Mouse (Mus musculus) kidney, embryonic 15.5 days (tissue): ENCODE results near the gene Grpel1. TPM values are rescaled to one million over a fixed set of nuclear protein-coding genes. Genes with fewer than 3 reads are reported as not detected.
A peak's percentile ranks its signal among the peaks of the same experiment; 100 is the strongest.

ENCODE experiments used
- ATAC-seq: fragments of 200-750 bp; cut with Nextera tagmentation; replicated peaks from 2 replicates; pipeline ENCODE4 v1.8.0; 2017; ENCODE audit warnings: moderate TSS enrichment; ENCODE audit not compliant: low FRiP score
- H3K27ac ChIP-seq: fragments of 300-500 bp; sonication (generic); 2 replicates; pipeline ENCODE4 v1.5.1; 2015; ENCODE audit warnings: mild to moderate bottlenecking, inconsistent platforms
- H3K27me3 ChIP-seq: fragments of 300-500 bp; sonication (generic); 2 replicates; pipeline ENCODE4 v1.6.1; 2015; ENCODE audit warnings: inconsistent platforms
- H3K36me3 ChIP-seq: fragments of 300-500 bp; sonication (generic); 2 replicates; pipeline ENCODE4 v1.6.1; 2015; ENCODE audit warnings: inconsistent platforms
- H3K4me1 ChIP-seq: fragments of 300-500 bp; sonication (generic); 2 replicates; pipeline ENCODE4 v1.6.1; 2015; ENCODE audit warnings: inconsistent platforms
- H3K4me2 ChIP-seq: fragments of 300-500 bp; sonication (generic); 2 replicates; pipeline ENCODE4 v1.6.1; 2015; ENCODE audit warnings: moderate library complexity, mild to moderate bottlenecking, inconsistent platforms
- H3K4me3 ChIP-seq: fragments of 300-500 bp; sonication (generic); replicated peaks from 2 replicates; pipeline ENCODE4 v1.5.1; 2015; ENCODE audit warnings: mild to moderate bottlenecking, inconsistent platforms
- H3K9ac ChIP-seq: fragments of 300-500 bp; sonication (generic); 2 replicates; pipeline ENCODE4 v1.6.1; 2015; ENCODE audit warnings: mild to moderate bottlenecking, inconsistent platforms
- H3K9me3 ChIP-seq: fragments of 300-500 bp; sonication (generic); replicated peaks from 2 replicates; pipeline ENCODE4 v1.6.1; 2016; ENCODE audit warnings: inconsistent platforms
- WGBS: fragments of 180-500 bp; shearing (Covaris S2); methylation state at CpG from one replicate; pipeline ENCODE4 v1.1.7; 2015; ENCODE audit warnings: mixed read lengths; 5-methylcytosine and 5-hydroxymethylcytosine counted together
- polyA plus RNA-seq: library from polyadenylated mRNA; unstranded; fragments of >200 nt; fragmentation: Nextera tagmentation; extraction: Ambion mirVana; gene quantifications from 2 replicates; pipeline ENCODE4 v1.2.1, GENCODE M21; 2015

The Grpel1 gene
- polyA plus RNA-seq, 1 experiment from 2014 or later: 56.1 TPM

DNA sequence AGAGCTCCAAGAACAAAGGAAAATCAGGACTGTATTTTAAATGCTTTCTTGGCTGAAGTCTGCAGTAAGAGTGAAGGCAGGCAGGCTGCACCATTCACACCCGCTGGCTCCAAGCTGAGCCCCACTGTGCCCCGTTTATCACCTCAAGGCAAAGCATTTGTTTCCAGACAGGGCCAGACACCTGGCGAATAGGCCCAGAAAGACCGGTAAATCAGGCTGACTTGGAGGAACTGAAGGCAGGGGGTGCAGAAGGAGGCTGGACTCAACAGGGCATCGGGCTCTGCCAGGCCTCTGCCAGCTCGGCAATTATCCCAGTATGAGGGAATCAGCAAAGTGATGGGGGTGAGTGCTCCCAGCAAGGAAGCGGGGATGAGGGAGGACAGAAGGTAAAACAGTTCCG lies 19.8 kb upstream of the Grpel1 start:
- H3K4me1 ChIP-seq: no peaks in the 10 kb centered on the region
- WGBS: 30% methylated on average over 8 of the region's 8 CpGs
- no peaks in the 10 kb centered on the region for H3K27me3 ChIP-seq
- no peak for ATAC-seq
- no peak overlapping the region for H3K9ac ChIP-seq
- no peaks in the 10 kb centered on the region for H3K9me3 ChIP-seq
- H3K4me2 ChIP-seq: no peak overlapping the region
- no peak overlapping the region for H3K27ac ChIP-seq
- H3K36me3 ChIP-seq: no peaks in the 10 kb centered on the region
- no peak overlapping the region for H3K4me3 ChIP-seq

DNA sequence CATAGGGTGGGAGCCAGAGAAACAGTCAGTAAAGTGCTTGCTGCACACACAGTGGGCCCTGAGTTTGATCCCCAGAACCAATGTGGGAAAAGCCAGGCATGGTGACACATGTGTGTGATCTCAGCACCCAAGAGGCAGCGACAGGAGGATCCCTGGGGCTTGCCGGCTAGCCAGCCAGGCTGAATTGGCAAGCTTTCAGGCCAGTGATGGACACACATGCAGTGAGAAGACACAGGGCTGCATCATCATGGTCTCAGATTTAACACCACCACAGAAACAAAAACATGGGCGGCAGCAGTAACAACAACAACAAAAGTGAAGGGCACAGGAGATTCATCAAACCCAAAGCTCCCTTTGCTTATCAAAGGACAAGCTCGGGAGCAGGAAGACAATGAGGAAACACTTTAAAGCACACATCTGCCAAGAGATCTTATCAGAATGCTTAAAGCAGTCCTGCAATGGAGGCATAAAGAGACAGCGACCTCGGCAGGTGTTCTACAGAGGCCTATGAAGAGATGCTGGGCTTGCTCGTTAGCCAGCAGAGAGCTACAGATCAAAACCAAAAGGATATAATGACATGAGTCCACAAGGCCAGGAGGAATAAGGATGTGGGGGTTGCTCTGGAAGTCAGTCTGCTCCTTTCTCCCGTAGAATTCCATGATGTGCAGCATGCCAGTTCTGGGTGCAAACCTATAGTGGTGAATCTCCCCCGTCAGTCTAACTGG lies 18.5 kb upstream of the Grpel1 start:
- no peaks in the 10 kb centered on the region for H3K27me3 ChIP-seq
- WGBS: 51% methylated on average over 9 of the region's 9 CpGs
- H3K4me1 ChIP-seq: peaks cover 2% of the 10 kb centered on the region; the same call in 1 of the 2 replicates
- H3K9me3 ChIP-seq: no peaks in the 10 kb centered on the region
- no peaks in the 10 kb centered on the region for H3K36me3 ChIP-seq
- H3K9ac ChIP-seq: no peak overlapping the region
- H3K27ac ChIP-seq: no peak overlapping the region
- ATAC-seq: no peak
- no peak overlapping the region for H3K4me3 ChIP-seq
- no peak overlapping the region for H3K4me2 ChIP-seq

GRCm38 (mm10) chr5:36447872-36448271 lies 16.9 kb upstream of the Grpel1 start:
- no peaks in the 10 kb centered on the region for H3K27me3 ChIP-seq
- 90% methylated on average over 12 of the region's 12 CpGs for WGBS
- H3K27ac ChIP-seq: no peak overlapping the region
- no peaks in the 10 kb centered on the region for H3K9me3 ChIP-seq
- H3K36me3 ChIP-seq: no peaks in the 10 kb centered on the region
- no peak for ATAC-seq
- peaks cover 3% of the 10 kb centered on the region; the same call in 1 of the 2 replicates for H3K4me1 ChIP-seq
- no peak overlapping the region for H3K9ac ChIP-seq
- H3K4me2 ChIP-seq: no peak overlapping the region
- H3K4me3 ChIP-seq: no peak overlapping the region

DNA sequence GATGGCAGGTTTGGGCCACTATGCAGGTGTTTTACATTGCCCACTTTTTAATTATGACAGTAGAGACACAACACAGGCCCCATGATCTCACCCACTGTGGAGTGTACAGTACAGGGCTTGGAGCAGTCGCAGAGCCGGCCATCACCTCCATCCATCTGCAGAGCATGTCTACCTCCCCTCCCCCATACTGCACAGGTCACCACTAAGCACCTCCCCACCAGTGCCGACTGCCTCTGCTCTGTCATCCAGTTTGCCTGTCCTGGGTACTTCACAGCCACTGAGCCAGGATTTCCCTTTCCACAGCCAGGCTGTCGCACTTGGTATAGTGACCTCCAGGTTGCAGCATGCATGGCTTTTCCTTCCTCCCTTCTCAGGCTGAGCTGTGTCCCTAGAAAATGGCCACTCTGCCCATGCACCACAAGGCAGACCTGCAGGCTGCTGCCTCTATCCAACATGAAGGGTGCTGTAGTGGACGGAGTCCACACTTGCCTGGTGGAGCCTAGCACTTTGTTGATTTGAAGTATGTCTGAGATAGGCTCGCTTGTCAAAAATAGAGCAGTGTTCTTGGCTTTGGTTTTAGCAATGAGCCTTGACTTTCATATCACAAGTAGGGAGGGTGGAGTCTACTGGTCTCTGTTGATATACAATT lies 15.0 kb upstream of the Grpel1 start:
- Histone ChIP-seq H3K4me3 (no peak overlapping the region), H3K9me3 (no peaks in the 10 kb centered on the region), H3K4me1 (peaks cover 3% of the 10 kb centered on the region; the same call in 1 of the 2 replicates), H3K9ac (no peak overlapping the region), H3K27me3 (no peaks in the 10 kb centered on the region), H3K27ac (no peak overlapping the region), H3K4me2 (no peak overlapping the region), H3K36me3 (no peaks in the 10 kb centered on the region)
- peak; percentile 54; the same call in 1 of the 2 replicates for ATAC-seq
- WGBS: 70% methylated on average over 6 of the region's 6 CpGs

DNA sequence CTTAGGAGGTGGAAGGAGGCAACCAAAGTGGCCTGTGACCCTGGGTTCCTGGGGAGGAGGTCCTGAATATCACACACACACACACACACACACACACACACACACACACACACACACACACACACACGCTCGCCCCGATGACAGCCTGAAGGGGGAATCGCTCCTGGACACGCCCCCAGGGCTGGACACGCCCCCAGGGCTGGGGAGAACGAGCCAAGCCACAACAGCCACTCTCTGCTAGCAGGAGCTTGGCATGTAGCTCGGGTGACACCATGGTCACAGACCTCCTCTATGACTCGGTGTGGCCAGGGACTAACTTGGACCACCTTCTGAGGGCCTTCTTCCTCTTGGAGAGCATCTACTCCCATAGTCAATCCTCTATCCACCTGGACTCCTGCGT lies 13.7 kb upstream of the Grpel1 start:
- Histone ChIP-seq H3K4me3 (no peak overlapping the region), H3K27ac (no peak overlapping the region), H3K4me1 (peaks cover 3% of the 10 kb centered on the region; the same call in 1 of the 2 replicates), H3K27me3 (no peaks in the 10 kb centered on the region), H3K36me3 (no peaks in the 10 kb centered on the region), H3K9me3 (no peaks in the 10 kb centered on the region), H3K9ac (no peak overlapping the region), H3K4me2 (0 out of 2 replicates have a peak overlapping the region, but pooled peaks have one; percentile 2)
- WGBS: 19% methylated on average over 7 of the region's 10 CpGs
- ATAC-seq: no peak

- H3K9me3 ChIP-seq: no peaks in the 10 kb centered on the region
- 61% methylated on average over 10 of the region's 10 CpGs for WGBS
- no peaks in the 10 kb centered on the region for H3K27me3 ChIP-seq
- H3K4me3 ChIP-seq: no peak overlapping the region
- no peaks in the 10 kb centered on the region for H3K36me3 ChIP-seq
- no peak overlapping the region for H3K27ac ChIP-seq
- H3K4me1 ChIP-seq: peaks cover 3% of the 10 kb centered on the region; the same call in 1 of the 2 replicates
- H3K9ac ChIP-seq: no peak overlapping the region
- H3K4me2 ChIP-seq: no peak overlapping the region
- no peak for ATAC-seq
Measured at GRCm38 (mm10) chr5:36451872-36452389, 12.9 kb upstream of the Grpel1 start.

- Histone ChIP-seq H3K4me2 (no peak overlapping the region), H3K27ac (no peak overlapping the region), H3K27me3 (no peaks in the 10 kb centered on the region), H3K4me1 (peaks cover 3% of the 10 kb centered on the region; the same call in 1 of the 2 replicates), H3K36me3 (no peaks in the 10 kb centered on the region), H3K9ac (no peak overlapping the region), H3K9me3 (no peaks in the 10 kb centered on the region), H3K4me3 (no peak overlapping the region)
- no peak for ATAC-seq
- 78% methylated on average over 6 of the region's 6 CpGs for WGBS
Measured at GRCm38 (mm10) chr5:36452821-36453220, 12.0 kb upstream of the Grpel1 start.

- Histone ChIP-seq H3K4me2 (no peak overlapping the region), H3K36me3 (no peaks in the 10 kb centered on the region), H3K9ac (no peak overlapping the region), H3K4me3 (no peak overlapping the region), H3K9me3 (no peaks in the 10 kb centered on the region), H3K27ac (no peak overlapping the region), H3K4me1 (peaks cover 6% of the 10 kb centered on the region; the same call in 1 of the 2 replicates), H3K27me3 (no peaks in the 10 kb centered on the region)
- no peak for ATAC-seq
- WGBS: 78% methylated on average over 4 of the region's 4 CpGs
Measured at GRCm38 (mm10) chr5:36457706-36458105, 7.1 kb upstream of the Grpel1 start.

DNA sequence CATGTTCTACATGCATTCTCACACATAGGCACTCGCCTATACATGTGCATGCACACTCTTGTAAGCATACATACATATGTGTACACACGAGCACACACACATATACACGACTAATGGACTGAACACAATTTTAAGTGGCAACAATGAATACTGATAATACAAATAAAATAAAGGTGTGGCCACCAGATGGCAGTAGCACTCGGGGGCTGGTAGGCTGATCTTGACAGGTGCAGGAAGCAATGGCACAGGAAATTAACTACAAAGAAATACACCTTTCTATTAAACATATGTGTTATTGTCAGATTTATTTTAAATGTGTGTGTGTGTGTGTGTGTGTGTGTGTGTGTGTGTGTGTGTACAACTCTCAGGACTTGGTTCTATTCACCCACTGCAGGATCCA lies 5.9 kb upstream of the Grpel1 start:
- H3K4me3 ChIP-seq: no peak overlapping the region
- 14% methylated on average over 4 of the region's 4 CpGs for WGBS
- H3K4me2 ChIP-seq: no peak overlapping the region
- peaks cover 18% of the 10 kb centered on the region for H3K4me1 ChIP-seq
- no peaks in the 10 kb centered on the region for H3K9me3 ChIP-seq
- H3K27me3 ChIP-seq: no peaks in the 10 kb centered on the region
- no peak overlapping the region for H3K27ac ChIP-seq
- no peak overlapping the region for H3K9ac ChIP-seq
- H3K36me3 ChIP-seq: no peaks in the 10 kb centered on the region
- ATAC-seq: no peak

DNA sequence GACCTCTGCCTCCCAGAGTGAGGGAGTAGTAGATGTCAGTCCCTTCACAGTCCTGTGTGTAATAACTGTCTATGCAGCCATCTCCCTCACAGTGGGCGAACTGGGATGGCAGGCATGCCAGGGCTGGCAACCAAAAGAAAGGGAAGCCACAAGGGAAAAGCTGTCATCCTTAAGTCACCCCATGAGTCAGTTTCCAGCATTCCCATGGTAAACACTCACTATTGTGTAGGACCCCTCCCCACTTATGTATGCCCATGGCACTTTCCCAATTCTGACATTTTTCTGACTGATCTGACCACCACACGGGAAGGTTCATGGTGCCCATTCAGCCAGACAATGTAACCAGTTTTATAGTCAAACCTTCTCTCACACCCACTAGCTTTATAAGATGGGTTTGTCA lies 4.1 kb upstream of the Grpel1 start:
- H3K27me3 ChIP-seq: no peaks in the 10 kb centered on the region
- no peak overlapping the region for H3K4me3 ChIP-seq
- no peaks in the 10 kb centered on the region for H3K36me3 ChIP-seq
- H3K27ac ChIP-seq: no peak overlapping the region
- peaks cover 26% of the 10 kb centered on the region for H3K4me1 ChIP-seq
- WGBS: 60% methylated on average over 2 of the region's 2 CpGs
- no peak overlapping the region for H3K4me2 ChIP-seq
- no peaks in the 10 kb centered on the region for H3K9me3 ChIP-seq
- no peak for ATAC-seq
- H3K9ac ChIP-seq: no peak overlapping the region

GRCm38 (mm10) chr5:36461231-36461630 lies 3.6 kb upstream of the Grpel1 start:
- 33% methylated on average over 2 of the region's 2 CpGs for WGBS
- H3K4me2 ChIP-seq: no peak overlapping the region
- no peaks in the 10 kb centered on the region for H3K27me3 ChIP-seq
- no peaks in the 10 kb centered on the region for H3K36me3 ChIP-seq
- peaks cover 31% of the 10 kb centered on the region for H3K4me1 ChIP-seq
- H3K9ac ChIP-seq: no peak overlapping the region
- H3K27ac ChIP-seq: peak overlapping the region; percentile 28
- H3K9me3 ChIP-seq: no peaks in the 10 kb centered on the region
- no peak for ATAC-seq
- no peak overlapping the region for H3K4me3 ChIP-seq

DNA sequence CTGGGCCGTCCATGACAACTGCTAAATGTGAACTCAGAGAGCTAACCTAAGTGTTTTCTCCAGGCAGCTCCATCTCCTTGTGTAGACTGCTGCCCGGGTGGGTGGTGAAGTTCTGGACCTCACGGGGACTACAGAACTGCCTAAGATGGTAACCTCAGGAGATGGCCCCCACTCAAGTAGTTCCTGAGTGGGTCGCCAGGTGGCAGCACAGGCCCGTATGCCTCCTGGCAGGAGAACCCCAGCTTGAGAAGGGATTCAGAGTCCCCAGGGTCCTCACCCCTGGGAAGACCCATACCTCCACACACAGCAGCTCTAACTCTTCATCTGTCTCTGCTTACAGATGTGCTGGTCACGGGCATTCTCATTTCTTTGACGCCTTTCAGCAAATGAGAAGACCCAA lies 2.0 kb upstream of the Grpel1 start:
- Histone ChIP-seq H3K27ac (0 out of 2 replicates have a peak overlapping the region, but pooled peaks have one; percentile 7), H3K4me1 (peaks cover 39% of the 10 kb centered on the region), H3K36me3 (0 out of 2 replicates have a peak, but pooled peaks cover 4% of the 10 kb centered on the region), H3K9me3 (no peaks in the 10 kb centered on the region), H3K27me3 (no peaks in the 10 kb centered on the region), H3K9ac (no peak overlapping the region), H3K4me2 (no peak overlapping the region), H3K4me3 (no peak overlapping the region)
- no peak for ATAC-seq
- 17% methylated on average over 7 of the region's 7 CpGs for WGBS
